Mouse (Mus musculus) myocyte (in vitro differentiated cells): ENCODE results near the gene Sf1.

Experiments used
- CEBPB ChIP-seq: IDR thresholded peaks from 2 replicates; pipeline ENCODE4 v1.6.1; 2011; ENCODE audit warnings: mild to moderate bottlenecking, moderate library complexity; ENCODE audit not compliant: poor library complexity, insufficient read depth, severe bottlenecking
- MYOD1 ChIP-seq, 3 experiments: IDR thresholded peaks; one replicate each; pipeline ENCODE4 v1.6.1; 2011; ENCODE audit warnings: control low read depth in 2 of 3, low read depth in 2 of 3, mild to moderate bottlenecking in 2 of 3, moderate library complexity in 1 of 3; ENCODE audit not compliant: insufficient read length in 2 of 3, control insufficient read depth in 1 of 3
- POLR2A ChIP-seq: IDR thresholded peaks from one replicate; pipeline ENCODE4 v1.6.1; 2011; ENCODE audit warnings: low read depth, mild to moderate bottlenecking, control low read depth, moderate library complexity; ENCODE audit not compliant: insufficient read length
- POLR2AphosphoS2 ChIP-seq: IDR thresholded peaks from one replicate; pipeline ENCODE4 v1.6.1; 2011; ENCODE audit warnings: low read depth, control low read depth; ENCODE audit not compliant: insufficient read length
- USF1 ChIP-seq: IDR thresholded peaks from one replicate; pipeline ENCODE4 v1.6.1; 2011; ENCODE audit warnings: low read depth, mild to moderate bottlenecking, control low read depth, moderate library complexity

DNA sequence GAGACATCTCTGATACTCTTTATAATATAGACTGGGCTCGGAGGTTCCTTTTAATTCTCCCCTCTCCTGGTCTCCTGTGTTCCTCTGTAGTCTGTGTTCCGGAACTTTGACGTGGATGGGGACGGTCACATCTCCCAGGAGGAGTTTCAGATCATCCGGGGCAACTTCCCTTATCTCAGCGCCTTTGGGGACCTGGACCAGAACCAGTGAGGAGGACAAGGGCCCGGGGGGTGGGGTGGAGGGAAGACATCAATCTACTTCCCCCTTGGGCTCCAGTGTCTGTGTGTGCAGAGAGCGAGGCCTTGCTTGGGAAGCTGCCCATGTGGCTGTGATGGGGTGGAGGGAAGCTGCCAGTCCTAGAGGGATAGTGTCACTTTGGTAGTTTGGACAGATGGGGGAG, 45.3 kb downstream of the Sf1 start:
- TF ChIP-seq POLR2A (no peak), USF1 (no peak), CEBPB (no peak), POLR2AphosphoS2 (no peak), MYOD1 (IDR thresholded peaks at IDR 0.05; ENCODE audit: control insufficient read depth in 1 of 3, insufficient read length in 2 of 3, low read depth in 2 of 3) (no peak)
